Mouse (Mus musculus) midbrain, postnatal 0 days (tissue): ENCODE measurements at regions not wholly inside any gene's neighbourhood (a gene's known extent, or its start where the extent isn't known, plus 50 kb on each side); places are given as distances from the start of the nearest gene placed in this dataset.

Experiments used
- ATAC-seq: fragments of 200-750 bp; cut with Nextera tagmentation; 2 replicates; pipeline ENCODE4 v1.8.0; 2017; ENCODE audit warnings: moderate number of reproducible peaks, mild to moderate bottlenecking, moderate TSS enrichment, moderate library complexity; ENCODE audit not compliant: low FRiP score
- DNase-seq: peaks from one replicate; pipeline ENCODE4 v3.0.0-alpha.2; 2015; ENCODE audit warnings: low spot score
- H3K27ac ChIP-seq: fragments of 300-500 bp; sonication (generic); 2 replicates; pipeline ENCODE4 v1.5.1; 2014; ENCODE audit warnings: low read depth, mild to moderate bottlenecking, low read length, mixed read lengths
- H3K27me3 ChIP-seq: fragments of 300-500 bp; sonication (generic); 2 replicates; pipeline ENCODE4 v1.6.1; 2014; ENCODE audit warnings: low read length, control low read depth, mixed read lengths; ENCODE audit not compliant: insufficient read depth
- H3K36me3 ChIP-seq: fragments of 300-500 bp; sonication (generic); 2 replicates; pipeline ENCODE4 v1.6.1; 2014; ENCODE audit warnings: low read length, control low read depth, mixed read lengths; ENCODE audit not compliant: insufficient read depth
- H3K4me1 ChIP-seq: fragments of 300-500 bp; sonication (generic); 2 replicates; pipeline ENCODE4 v1.6.1; 2014; ENCODE audit warnings: mild to moderate bottlenecking, control low read depth, antibody characterized with exemption, low read length, mixed read lengths; ENCODE audit not compliant: insufficient read depth
- H3K4me2 ChIP-seq: fragments of 300-500 bp; sonication (generic); 2 replicates; pipeline ENCODE4 v1.6.1; 2014; ENCODE audit warnings: low read depth, mild to moderate bottlenecking, low read length, mixed read lengths; ENCODE audit not compliant: poor library complexity, severe bottlenecking
- H3K4me3 ChIP-seq: fragments of 300-500 bp; sonication (generic); 2 replicates; pipeline ENCODE4 v1.5.1; 2014; ENCODE audit warnings: low read depth, mild to moderate bottlenecking, low read length, moderate library complexity
- H3K9ac ChIP-seq: fragments of 300-500 bp; sonication (generic); replicated peaks from 2 replicates; pipeline ENCODE4 v1.6.1; 2014; ENCODE audit warnings: mild to moderate bottlenecking, low read length, moderate library complexity, mixed read lengths; ENCODE audit not compliant: poor library complexity, severe bottlenecking
- H3K9me3 ChIP-seq: fragments of 300-500 bp; sonication (generic); 2 replicates; pipeline ENCODE4 v1.6.1; 2016; ENCODE audit warnings: low read length, control low read depth
- CTCF ChIP-seq: IDR thresholded peaks from 2 replicates; pipeline ENCODE4 v1.5.1; 2016; ENCODE audit warnings: antibody characterized with exemption, mild to moderate bottlenecking
- WGBS: fragments of 180-500 bp; shearing (Covaris S2); extraction: QIAGEN DNeasy Blood & Tissue Kit; methylation state at CpG from one replicate; pipeline ENCODE4 v1.1.7; 2014; 5-methylcytosine and 5-hydroxymethylcytosine counted together

GRCm38 (mm10) chr6:84376666-84377065 is 217.0 kb downstream of the Cyp26b1 start:
- H3K27me3 ChIP-seq = no peaks in the 10 kb centered on the region
- no peak overlapping the region for H3K27ac ChIP-seq
- ATAC-seq (no peak), DNase-seq (no peak)
- H3K4me3 ChIP-seq = no peak overlapping the region
- no peak overlapping the region for H3K4me2 ChIP-seq
- no peak overlapping the region for H3K9ac ChIP-seq
- no peak for TF ChIP-seq CTCF
- no peaks in the 10 kb centered on the region for H3K4me1 ChIP-seq
- WGBS = 83% methylated on average over 11 of the region's 11 CpGs
- H3K36me3 ChIP-seq = no peaks in the 10 kb centered on the region
- H3K9me3 ChIP-seq = no peaks in the 10 kb centered on the region

- peak; percentile 79 for TF ChIP-seq CTCF
- Histone ChIP-seq H3K27ac (no peak overlapping the region), H3K4me1 (no peaks in the 10 kb centered on the region), H3K27me3 (no peaks in the 10 kb centered on the region), H3K9ac (no peak overlapping the region), H3K9me3 (no peaks in the 10 kb centered on the region), H3K36me3 (no peaks in the 10 kb centered on the region), H3K4me3 (no peak overlapping the region), H3K4me2 (no peak overlapping the region)
- 26% methylated on average over 8 of the region's 8 CpGs for WGBS
- ATAC-seq (no peak), DNase-seq (peak; percentile 71)
Observed at GRCm38 (mm10) chr6:84375498-84375897, 218.2 kb downstream of the Cyp26b1 start.

- TF ChIP-seq CTCF = no peak
Observed at GRCm38 (mm10) chr6:84366365-84366764, 227.3 kb downstream of the Cyp26b1 start.

GRCm38 (mm10) chr6:84365914-84366313 is 227.8 kb downstream of the Cyp26b1 start:
- no peak overlapping the region for H3K27ac ChIP-seq
- WGBS = 81% methylated on average over 4 of the region's 4 CpGs

More at GRCm38 (mm10) chr6:84366365-84366764, 227.3 kb downstream of the Cyp26b1 start:
- 65% methylated on average over 6 of the region's 6 CpGs for WGBS
- DNase-seq (peak; percentile 32), ATAC-seq (no peak; the same call in 1 of the 2 replicates)
- Histone ChIP-seq H3K9me3 (no peaks in the 10 kb centered on the region), H3K36me3 (no peaks in the 10 kb centered on the region), H3K4me1 (no peaks in the 10 kb centered on the region), H3K9ac (no peak overlapping the region), H3K27ac (no peak overlapping the region), H3K27me3 (no peaks in the 10 kb centered on the region), H3K4me2 (no peak overlapping the region), H3K4me3 (no peak overlapping the region)

GRCm38 (mm10) chr6:84364964-84365363 is 228.7 kb downstream of the Cyp26b1 start:
- H3K36me3 ChIP-seq = no peaks in the 10 kb centered on the region

More at GRCm38 (mm10) chr6:84365914-84366313, 227.8 kb downstream of the Cyp26b1 start:
- TF ChIP-seq CTCF = no peak
- Histone ChIP-seq H3K9me3 (no peaks in the 10 kb centered on the region), H3K27me3 (no peaks in the 10 kb centered on the region), H3K36me3 (no peaks in the 10 kb centered on the region), H3K4me3 (no peak overlapping the region), H3K9ac (no peak overlapping the region), H3K4me1 (no peaks in the 10 kb centered on the region), H3K4me2 (no peak overlapping the region)
- ATAC-seq = no peak
- DNase-seq = no peak

GRCm38 (mm10) chr6:84362331-84362730 is 231.4 kb downstream of the Cyp26b1 start:
- Histone ChIP-seq H3K9me3 (no peaks in the 10 kb centered on the region), H3K9ac (no peak overlapping the region), H3K27ac (no peak overlapping the region), H3K4me3 (no peak overlapping the region), H3K36me3 (no peaks in the 10 kb centered on the region), H3K27me3 (no peaks in the 10 kb centered on the region), H3K4me2 (no peak overlapping the region), H3K4me1 (no peaks in the 10 kb centered on the region)
- WGBS = 74% methylated on average over 1 of the region's 1 CpGs
- TF ChIP-seq CTCF = no peak
- no peak for DNase-seq
- ATAC-seq = no peak

More at GRCm38 (mm10) chr6:84364964-84365363, 228.7 kb downstream of the Cyp26b1 start:
- Histone ChIP-seq H3K4me1 (no peaks in the 10 kb centered on the region), H3K9ac (no peak overlapping the region), H3K27me3 (no peaks in the 10 kb centered on the region), H3K27ac (no peak overlapping the region), H3K4me3 (no peak overlapping the region), H3K4me2 (no peak overlapping the region), H3K9me3 (no peaks in the 10 kb centered on the region)
- ATAC-seq = no peak
- 19% methylated on average over 2 of the region's 2 CpGs for WGBS
- no peak for DNase-seq
- no peak for TF ChIP-seq CTCF
